Mouse (Mus musculus) MN1 (cell line): ENCODE results near the gene Adamtsl2.

ENCODE experiments used
- DNase-seq: peaks from one replicate; pipeline ENCODE4 v3.0.0-alpha.2; 2016; ENCODE audit warnings: low spot score

Gene Adamtsl2

GRCm38 (mm10) chr2:27075485-27075884 is 3.7 kb upstream of the Adamtsl2 start:
- DNase-seq: peak; percentile 45

GRCm38 (mm10) chr2:27077655-27078244 is 1.4 kb upstream of the Adamtsl2 start:
- peak; percentile 36 for DNase-seq

GRCm38 (mm10) chr2:27078312-27078711 is 867 bp upstream of the Adamtsl2 start:
- DNase-seq: no peak

GRCm38 (mm10) chr2:27079649-27080048 is 470 bp downstream of the Adamtsl2 start:
- peak; percentile 87 for DNase-seq

- no peak for DNase-seq
Measured at GRCm38 (mm10) chr2:27083761-27084475, 4.7 kb downstream of the Adamtsl2 start.

- DNase-seq: no peak
Measured at GRCm38 (mm10) chr2:27084963-27085362, 5.8 kb downstream of the Adamtsl2 start.

- DNase-seq: peak; percentile 54
Measured at GRCm38 (mm10) chr2:27085801-27086200, 6.6 kb downstream of the Adamtsl2 start.

GRCm38 (mm10) chr2:27086483-27087010 is 7.4 kb downstream of the Adamtsl2 start:
- DNase-seq: no peak

- no peak for DNase-seq
Measured at GRCm38 (mm10) chr2:27087581-27087980, 8.4 kb downstream of the Adamtsl2 start.

GRCm38 (mm10) chr2:27088071-27088644 is 9.0 kb downstream of the Adamtsl2 start:
- DNase-seq: peak; percentile 71

- DNase-seq: no peak
Measured at GRCm38 (mm10) chr2:27088700-27089099, 9.5 kb downstream of the Adamtsl2 start.

- no peak for DNase-seq
Measured at GRCm38 (mm10) chr2:27089238-27089637, 10.1 kb downstream of the Adamtsl2 start.

- DNase-seq: no peak
Measured at GRCm38 (mm10) chr2:27095178-27095577, 16.0 kb downstream of the Adamtsl2 start.

- DNase-seq: peak; percentile 50
Measured at GRCm38 (mm10) chr2:27096341-27096981, 17.3 kb downstream of the Adamtsl2 start.

- DNase-seq: peak; percentile 63
Measured at GRCm38 (mm10) chr2:27097241-27097656, 18.1 kb downstream of the Adamtsl2 start.

GRCm38 (mm10) chr2:27097776-27098175 is 18.6 kb downstream of the Adamtsl2 start:
- peak; percentile 73 for DNase-seq

- no peak for DNase-seq
Measured at GRCm38 (mm10) chr2:27103554-27103953, 24.4 kb downstream of the Adamtsl2 start.

- no peak for DNase-seq
Measured at GRCm38 (mm10) chr2:27106816-27107215, 27.6 kb downstream of the Adamtsl2 start.

- DNase-seq: no peak
Measured at GRCm38 (mm10) chr2:27108144-27108543, 29.0 kb downstream of the Adamtsl2 start.

- no peak for DNase-seq
Measured at GRCm38 (mm10) chr2:27109052-27109451, 29.9 kb downstream of the Adamtsl2 start.

- DNase-seq: no peak
Measured at GRCm38 (mm10) chr2:27112585-27112984, 33.4 kb downstream of the Adamtsl2 start.

- DNase-seq: no peak
Measured at GRCm38 (mm10) chr2:27114169-27114568, 35.0 kb downstream of the Adamtsl2 start.

GRCm38 (mm10) chr2:27118452-27118851 is 39.3 kb downstream of the Adamtsl2 start:
- DNase-seq: no peak
